Mouse (Mus musculus) retina, adult 2 months (tissue): Measurements from ENCODE around the gene Tmem255a.

Experiments used
- DNase-seq: peaks from one replicate; pipeline ENCODE4 v3.0.0-alpha.2; 2012; ENCODE audit warnings: low read depth, low spot score

The Tmem255a gene

DNA sequence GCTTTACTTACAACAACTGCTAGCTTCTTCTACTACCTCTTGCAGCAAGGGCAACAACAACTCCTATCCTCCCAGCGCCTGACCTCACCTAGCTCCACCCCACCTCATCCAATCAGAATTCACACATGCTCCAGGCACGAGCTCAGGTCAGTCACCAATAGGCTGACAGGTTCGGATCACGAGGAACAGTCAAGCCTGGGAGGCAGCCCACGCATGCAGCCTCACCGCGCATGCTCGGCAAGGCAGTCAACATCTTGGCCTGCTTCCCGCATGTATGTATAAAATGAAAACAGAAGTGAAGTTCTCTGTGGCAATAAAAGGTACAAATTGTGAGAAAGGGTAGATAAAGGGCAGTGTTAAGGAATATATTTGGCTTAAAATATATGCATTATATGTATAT, 86.2 kb downstream of the Tmem255a start:
- no peak for DNase-seq

- DNase-seq: no peak
These were observed 86.9 kb downstream of the Tmem255a start for GRCm38 (mm10) chrX:38165315-38165714.

DNA sequence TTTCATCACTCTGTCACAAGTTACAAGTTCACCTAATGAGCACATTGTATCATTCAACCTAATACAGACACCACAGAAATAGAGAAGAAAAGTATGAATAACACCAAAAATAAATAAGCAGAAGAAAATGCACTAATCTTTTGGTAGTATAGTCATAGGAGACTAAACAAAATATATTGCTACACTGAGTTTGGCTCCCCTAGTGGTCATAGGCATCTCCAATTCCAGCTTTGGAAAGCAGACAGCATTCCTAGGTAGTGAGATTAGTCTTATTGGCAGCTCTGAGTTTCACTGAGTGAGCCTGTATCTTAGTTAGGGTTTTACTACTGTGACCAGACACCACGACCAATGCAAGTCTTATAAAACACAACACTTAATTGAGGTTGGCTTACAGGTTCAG, 93.1 kb downstream of the Tmem255a start:
- no peak for DNase-seq
